Comparison of ENCODE assay signal across 11 mouse cellular contexts in genomic region chr9:82682196-82682595, GRCm38 (mm10).
"Had no signal": no experiment of that assay in that cellular context is flagged by ENCODE, and none has a peak within 500 bp of the region (broad histone marks: within the 10 kb centered on the region; RNA-seq: fewer than 3 reads in every experiment).

No protein-coding gene starts in this region.

- DNase-seq: lung, adult 18-20 months; lung, embryonic 14.5 days; lung, postnatal 10 days; lung, postnatal 4 days; right cerebral cortex, adult 18-20 months; right cerebral cortex, postnatal 25 days; right cerebral cortex, postnatal 4 days; spleen, adult 18-20 months; thymus, adult 2 months; thymus, postnatal 25 days; thymus, postnatal 4 days had no signal
